Comparison of ENCODE assay signal across 12 mouse cellular contexts in the genomic region with DNA sequence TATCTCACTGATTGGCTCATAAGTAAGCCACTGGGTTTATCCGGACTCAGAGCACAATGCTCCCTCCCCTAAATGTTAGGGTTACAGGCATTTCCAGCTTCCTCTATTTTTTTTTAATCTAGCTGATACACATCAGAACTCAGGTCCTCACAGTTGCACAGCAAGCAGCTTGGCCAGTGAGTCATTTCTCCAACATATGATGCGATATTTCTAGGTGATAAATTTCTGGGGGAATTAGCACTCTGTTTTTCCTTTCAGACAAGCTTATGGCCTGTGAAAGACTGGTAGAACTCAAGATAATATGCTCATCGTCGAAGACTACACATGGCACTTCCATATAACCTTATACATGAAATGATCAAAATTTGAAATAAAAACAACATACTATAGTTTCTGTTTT.
"Had no signal": no experiment of that assay in that cellular context is flagged by ENCODE, and none has a peak within 500 bp of the region (broad histone marks: within the 10 kb centered on the region; RNA-seq: fewer than 3 reads in every experiment).

No protein-coding gene starts in this region.

- DNase-seq: lung, adult 18-20 months; lung, embryonic 14.5 days; lung, postnatal 10 days; lung, postnatal 4 days; midbrain, embryonic 14.5 days; retina, postnatal 1 day; right cerebral cortex, postnatal 25 days; spleen, adult 18-20 months; thymus, adult 2 months; thymus, postnatal 25 days; thymus, postnatal 4 days had no signal

- ATAC-seq: midbrain, embryonic 16.5 days had no signal
